Mouse (Mus musculus) cerebral cortex, adult 2 months (tissue): ENCODE data around the gene Sorbs2.

Source experiments
- whole genome bisulfite sequencing: fragments of 180-500 bp; shearing (Covaris S2); methylation state at CpG from one replicate; pipeline ENCODE4 v1.1.7; 2018; 5-methylcytosine and 5-hydroxymethylcytosine counted together

Gene Sorbs2

DNA sequence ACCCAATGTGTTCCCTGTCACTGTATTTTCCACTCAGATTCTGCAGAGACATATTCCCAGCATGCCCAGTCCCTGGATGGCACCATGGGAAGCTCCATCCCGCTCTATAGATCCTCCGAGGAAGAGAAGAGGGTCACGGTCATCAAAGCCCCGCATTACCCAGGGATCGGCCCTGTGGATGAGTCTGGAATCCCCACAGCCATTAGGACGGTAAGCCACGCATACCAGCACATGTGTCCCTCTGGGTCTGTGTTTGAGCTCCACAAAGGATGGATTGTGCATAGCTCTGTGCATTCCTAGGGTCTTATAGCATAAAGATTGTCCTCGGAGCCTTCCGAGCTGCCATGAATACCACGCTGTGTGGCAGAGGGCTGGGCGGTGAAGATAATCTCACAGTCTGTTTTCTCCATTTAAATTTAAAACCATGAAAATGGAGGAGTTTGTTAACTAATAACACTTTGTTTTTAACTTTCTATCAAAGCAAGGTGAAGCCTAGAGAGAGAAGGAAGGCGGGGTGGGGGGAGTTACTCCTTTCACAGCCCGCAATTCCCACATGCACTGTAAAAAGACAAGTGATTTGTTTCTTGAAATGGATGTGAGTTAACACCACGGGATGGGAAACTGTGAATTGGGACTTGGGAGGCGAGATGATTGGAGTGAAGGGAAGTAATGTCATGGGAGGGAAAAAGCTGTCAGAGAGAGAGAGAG lies 255.5 kb downstream of the Sorbs2 start:
- 61% methylated on average over 15 of the region's 15 CpGs for WGBS

GRCm38 (mm10) chr8:45763690-45764342 lies 256.2 kb downstream of the Sorbs2 start:
- 35% methylated on average over 11 of the region's 11 CpGs for WGBS

- whole genome bisulfite sequencing = 53% methylated on average over 11 of the region's 11 CpGs
Measured at GRCm38 (mm10) chr8:45766138-45766537, 258.6 kb downstream of the Sorbs2 start.

DNA sequence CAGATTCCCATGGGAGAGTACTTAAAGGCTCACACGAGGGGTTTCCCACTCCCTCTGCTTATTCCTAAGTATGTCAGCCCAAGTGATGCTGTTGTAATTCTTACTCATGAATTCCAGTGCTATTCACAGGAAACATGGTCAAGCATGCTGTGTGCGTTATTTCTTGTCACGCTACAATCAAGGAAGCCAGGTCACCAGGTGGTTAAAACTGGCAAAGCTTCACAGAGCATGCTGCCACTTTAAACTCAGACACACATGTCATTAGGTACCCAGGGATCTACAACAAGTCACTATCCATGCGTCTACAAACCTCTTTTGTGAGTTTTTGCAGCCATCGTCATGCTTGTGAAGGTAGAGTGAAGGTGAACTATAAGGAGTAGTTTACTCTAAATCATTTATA lies 267.3 kb downstream of the Sorbs2 start:
- WGBS = 82% methylated on average over 5 of the region's 5 CpGs

GRCm38 (mm10) chr8:45775481-45775880 lies 267.9 kb downstream of the Sorbs2 start:
- 90% methylated on average over 7 of the region's 7 CpGs for WGBS

DNA sequence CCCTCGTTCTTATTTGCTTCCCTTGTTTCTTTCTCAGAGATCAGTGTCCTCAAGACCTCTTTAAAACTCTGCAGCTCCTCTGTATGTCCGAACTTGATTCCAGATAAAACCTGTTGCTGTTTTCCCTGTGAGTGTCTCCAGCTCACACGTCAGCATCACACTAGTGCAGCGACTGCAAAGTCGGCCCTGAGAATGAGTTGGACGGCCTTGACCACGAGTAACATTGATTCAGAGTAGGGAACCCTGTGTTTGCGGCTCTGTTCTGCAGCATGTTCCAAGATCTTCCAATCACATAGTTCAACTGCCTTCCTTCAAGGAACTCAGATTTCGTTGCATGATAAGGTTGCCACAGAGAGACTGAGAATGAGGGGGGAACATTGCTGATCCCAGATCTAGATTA lies 268.8 kb downstream of the Sorbs2 start:
- 83% methylated on average over 9 of the region's 9 CpGs for WGBS

DNA sequence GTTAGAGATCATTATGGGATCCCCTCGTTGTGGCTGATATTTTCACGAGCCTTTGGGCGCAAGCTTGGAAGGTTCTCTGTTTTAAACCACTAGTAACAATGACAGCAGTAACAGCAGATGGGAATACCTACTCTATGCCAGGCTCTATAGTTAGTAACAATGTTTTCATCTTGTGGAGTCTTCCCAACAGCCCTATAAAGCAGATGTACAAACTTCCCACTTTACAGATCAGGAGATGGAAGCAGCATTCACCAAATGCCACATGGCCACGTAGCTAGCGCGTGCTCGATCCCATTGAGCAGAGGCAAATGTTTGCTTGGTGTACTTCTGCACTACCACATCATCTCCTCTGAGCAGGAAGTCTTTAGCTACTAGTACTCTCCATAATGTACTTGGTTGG lies 269.4 kb downstream of the Sorbs2 start:
- WGBS = 51% methylated on average over 7 of the region's 7 CpGs

- 48% methylated on average over 4 of the region's 4 CpGs for whole genome bisulfite sequencing
Measured at GRCm38 (mm10) chr8:45780585-45780984, 273.0 kb downstream of the Sorbs2 start.

DNA sequence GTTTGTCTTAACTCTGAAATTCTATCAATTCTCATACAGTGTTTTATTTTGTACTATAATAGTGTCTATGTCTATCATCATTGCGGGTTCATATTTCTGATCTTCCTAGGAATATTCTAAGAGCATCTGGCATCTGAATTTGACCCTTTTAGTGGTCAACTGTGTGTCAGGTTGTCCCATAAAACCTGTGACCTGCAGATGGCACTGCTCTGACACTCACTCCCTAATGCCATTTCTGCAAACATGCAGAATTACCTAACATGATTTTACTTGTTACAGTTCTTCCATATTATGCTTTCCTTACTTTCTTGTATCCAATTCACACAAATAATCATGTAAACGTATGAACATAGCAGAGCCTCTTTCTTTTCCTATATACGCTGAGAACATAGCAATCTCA lies 281.0 kb downstream of the Sorbs2 start:
- 86% methylated on average over 3 of the region's 3 CpGs for WGBS

DNA sequence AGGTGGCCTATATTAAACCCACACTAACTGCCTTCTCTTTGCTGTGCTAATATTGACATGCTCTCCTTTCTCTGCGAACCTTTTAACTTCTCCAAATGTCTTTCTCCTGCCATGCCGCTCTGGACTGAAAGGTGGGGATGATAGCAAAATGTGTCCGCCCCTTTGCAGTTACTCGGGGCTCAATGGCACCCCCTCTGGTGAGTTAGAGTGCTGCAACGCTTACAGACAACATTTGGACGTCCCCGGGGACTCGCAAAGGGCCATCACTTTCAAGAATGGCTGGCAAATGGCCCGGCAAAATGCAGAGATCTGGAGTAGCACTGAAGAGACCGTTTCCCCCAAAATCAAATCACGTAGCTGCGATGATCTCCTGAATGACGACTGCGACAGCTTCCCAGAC lies 287.3 kb downstream of the Sorbs2 start:
- WGBS = 92% methylated on average over 14 of the region's 14 CpGs

GRCm38 (mm10) chr8:45796331-45796740 lies 288.7 kb downstream of the Sorbs2 start:
- WGBS = 40% methylated on average over 11 of the region's 11 CpGs

GRCm38 (mm10) chr8:45799517-45799916 lies 291.9 kb downstream of the Sorbs2 start:
- 85% methylated on average over 4 of the region's 4 CpGs for WGBS

GRCm38 (mm10) chr8:45808597-45808996 lies 301.0 kb downstream of the Sorbs2 start:
- 59% methylated on average over 6 of the region's 6 CpGs for WGBS

GRCm38 (mm10) chr8:45816765-45817426 lies 309.3 kb downstream of the Sorbs2 start:
- 19% methylated on average over 7 of the region's 7 CpGs for WGBS

GRCm38 (mm10) chr8:45821650-45822049 lies 314.1 kb downstream of the Sorbs2 start:
- WGBS = 69% methylated on average over 5 of the region's 5 CpGs

GRCm38 (mm10) chr8:45829985-45830548 lies 322.5 kb downstream of the Sorbs2 start:
- 64% methylated on average over 2 of the region's 2 CpGs for WGBS

DNA sequence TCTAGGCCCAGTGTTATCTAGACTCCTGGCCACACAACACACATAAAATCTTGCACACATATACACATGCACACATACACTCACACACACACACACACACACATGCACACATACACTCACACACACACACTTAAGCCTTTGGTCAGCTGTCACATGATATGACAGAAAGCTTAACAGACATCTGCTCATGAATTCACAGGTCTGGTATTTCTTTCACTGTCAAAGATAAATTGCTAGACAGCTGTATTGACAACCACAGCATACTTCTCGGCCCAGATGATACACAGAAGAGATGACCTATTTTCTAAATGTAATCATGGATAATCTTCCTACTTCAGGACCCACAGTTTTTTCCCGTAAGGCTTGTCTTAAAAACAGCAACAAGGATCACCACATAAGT lies 326.3 kb downstream of the Sorbs2 start:
- 53% methylated on average over 2 of the region's 2 CpGs for WGBS

DNA sequence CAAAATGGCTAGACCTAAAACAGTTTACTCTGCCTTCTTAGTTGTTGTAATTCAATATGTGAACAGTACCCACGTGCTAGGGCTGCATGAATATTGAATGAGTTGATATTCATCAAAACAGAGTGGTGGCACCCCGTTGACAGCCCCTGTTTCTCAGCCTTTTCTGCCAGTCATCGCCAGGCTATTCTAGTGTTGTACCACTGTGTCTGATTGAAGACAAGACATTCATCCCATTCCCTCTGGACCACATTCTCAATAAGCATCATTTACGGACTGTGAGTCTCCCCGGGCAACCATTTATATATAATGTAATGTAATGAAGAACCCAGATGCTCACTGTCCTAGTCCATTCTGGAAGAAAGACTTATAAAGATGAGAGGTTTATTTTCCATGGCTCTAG lies 335.7 kb downstream of the Sorbs2 start:
- 79% methylated on average over 5 of the region's 5 CpGs for WGBS

GRCm38 (mm10) chr8:45844097-45844885 lies 336.7 kb downstream of the Sorbs2 start:
- WGBS = 30% methylated on average over 6 of the region's 6 CpGs

DNA sequence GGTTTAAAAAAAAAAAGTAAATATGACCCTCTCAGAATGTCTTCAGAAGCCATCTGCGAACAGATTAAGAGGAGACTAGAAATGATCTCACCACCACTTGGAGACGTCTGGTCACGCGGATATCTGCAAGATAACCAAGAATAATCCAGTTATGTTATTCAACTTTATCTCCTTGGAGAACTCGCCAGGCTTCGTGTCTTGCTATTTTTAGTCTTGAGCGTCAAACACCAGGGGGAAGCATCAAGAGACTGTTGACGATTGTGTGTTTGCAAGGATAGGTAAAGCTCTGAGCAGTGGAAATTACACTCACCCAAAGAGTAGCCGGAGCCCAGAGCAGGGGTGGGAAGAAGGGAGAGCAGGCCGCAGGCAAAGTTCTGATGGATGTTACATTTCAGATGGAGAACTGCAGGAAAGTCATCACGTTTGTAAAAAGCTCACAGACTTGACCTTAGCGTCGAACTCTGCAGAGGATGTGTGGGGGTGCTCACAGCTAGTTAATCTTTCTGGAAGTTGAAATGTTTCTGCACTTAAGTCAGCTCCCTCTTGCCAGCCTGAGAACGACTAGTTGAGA lies 337.4 kb downstream of the Sorbs2 start:
- 34% methylated on average over 14 of the region's 14 CpGs for WGBS

- WGBS = 78% methylated on average over 4 of the region's 4 CpGs
Measured at GRCm38 (mm10) chr8:45845906-45846305, 338.3 kb downstream of the Sorbs2 start.
